Comparison of ENCODE assay signal across 25 mouse cellular contexts in genomic region chr8:126901612-126902011, GRCm38 (mm10). TPM values are rescaled to one million over a fixed set of nuclear protein-coding genes. Genes with fewer than 3 reads are reported as not detected.
DNase-seq lines count a peak whose midpoint lies in the region; ATAC-seq and TF ChIP-seq lines count a peak whose summit lies in the region.
"Had no signal": no experiment of that assay in that cellular context is flagged by ENCODE, and none has a peak within 500 bp of the region (broad histone marks: within the 10 kb centered on the region; RNA-seq: fewer than 3 reads in every experiment).

No protein-coding gene starts in this region.

- no peak for TF ChIP-seq CTCF in kidney, adult 2 months (conservative IDR thresholded peaks at IDR 0.05; ENCODE audit: insufficient read depth, insufficient read length, low read depth, low read length)
- no peak for TF ChIP-seq CTCF in ES-Bruce4 (IDR thresholded peaks at IDR 0.05; ENCODE audit: low read depth, low read length)

- no peaks in the 10 kb centered on the region for H3K27me3 ChIP-seq in kidney, adult 2 months (replicated peaks; ENCODE audit: control insufficient read depth, insufficient read depth, low read length)
- H3K27me3 ChIP-seq in ES-Bruce4 (ENCODE audit: control insufficient read depth, insufficient read depth, low read length, poor library complexity, severe bottlenecking): no peaks in the 10 kb centered on the region
- no peaks in the 10 kb centered on the region; the same call in 1 of the 2 replicates for H3K27me3 ChIP-seq in stomach, embryonic 16.5 days (ENCODE audit: control insufficient read depth, insufficient read depth, low read length)
- H3K27me3 ChIP-seq in kidney, embryonic 16.5 days (ENCODE audit: insufficient read depth, low read length): no peaks in the 10 kb centered on the region
- H3K27me3 ChIP-seq: heart, embryonic 15.5 days; hindbrain, embryonic 15.5 days; midbrain, embryonic 12.5 days had no signal

- TF ChIP-seq EP300 in ES-Bruce4 (IDR thresholded peaks at IDR 0.05; ENCODE audit: insufficient read depth, low read depth, low read length): peak; percentile 57; the same call in 1 of the 2 replicates

- H3K36me3 ChIP-seq in kidney, adult 2 months (ENCODE audit: control insufficient read depth, insufficient read depth, low read length): no peaks in the 10 kb centered on the region
- H3K36me3 ChIP-seq in ES-Bruce4 (ENCODE audit: control insufficient read depth, insufficient read depth, low read length, poor library complexity, severe bottlenecking): no peaks in the 10 kb centered on the region
- H3K36me3 ChIP-seq in stomach, embryonic 16.5 days (ENCODE audit: control insufficient read depth, insufficient read depth, low read length): no peaks in the 10 kb centered on the region
- no peaks in the 10 kb centered on the region for H3K36me3 ChIP-seq in kidney, embryonic 16.5 days (ENCODE audit: insufficient read depth, low read length)
- H3K36me3 ChIP-seq: heart, embryonic 15.5 days; hindbrain, embryonic 15.5 days; limb, embryonic 12.5 days; midbrain, embryonic 12.5 days; neural tube, embryonic 12.5 days had no signal

- peak; percentile 48 for DNase-seq in kidney, adult 2 months
- DNase-seq in kidney, adult 8-10 months: no peak
- peak; percentile 85 for DNase-seq in large intestine, adult 2 months (ENCODE audit: low read depth, low spot score)
- DNase-seq: adrenal gland, postnatal 14 days; cerebellum, adult 18-20 months; gastrocnemius, postnatal 14 days; heart, adult 2 months; heart, postnatal 4 days; kidney, adult 9 months; kidney, postnatal 36 days; lung, adult 2 months; lung, postnatal 36 days; right cerebral cortex, adult 18-20 months; thymus, adult 2 months had no signal

- H3K4me3 ChIP-seq in kidney, adult 2 months (ENCODE audit: insufficient read depth, low read depth, low read length): no peak overlapping the region
- no peak overlapping the region for H3K4me3 ChIP-seq in ES-Bruce4 (ENCODE audit: low read depth, low read length)
- H3K4me3 ChIP-seq in stomach, embryonic 16.5 days (replicated peaks; ENCODE audit: low read length): no peak overlapping the region
- no peak overlapping the region for H3K4me3 ChIP-seq in kidney, embryonic 16.5 days (ENCODE audit: low read length)
- H3K4me3 ChIP-seq: erythroblast, embryonic 14.5 days; heart, adult 2 months; heart, embryonic 15.5 days; hindbrain, embryonic 15.5 days; limb, embryonic 12.5 days; midbrain, embryonic 12.5 days; neural tube, embryonic 12.5 days had no signal

- H3K9ac ChIP-seq in ES-Bruce4 (ENCODE audit: low read depth, poor library complexity, severe bottlenecking): no peak overlapping the region
- H3K9ac ChIP-seq in stomach, embryonic 16.5 days (ENCODE audit: low read length): no peak overlapping the region
- no peak overlapping the region for H3K9ac ChIP-seq in kidney, embryonic 16.5 days (replicated peaks; ENCODE audit: low read length)
- H3K9ac ChIP-seq: heart, embryonic 15.5 days; hindbrain, embryonic 15.5 days; limb, embryonic 12.5 days; midbrain, embryonic 12.5 days; neural tube, embryonic 12.5 days had no signal

- peaks cover 20% of the 10 kb centered on the region for H3K4me1 ChIP-seq in kidney, adult 2 months (ENCODE audit: control insufficient read depth, insufficient read depth, low read length)
- H3K4me1 ChIP-seq in ES-Bruce4 (ENCODE audit: control insufficient read depth, insufficient read depth, low read length): peaks cover 3% of the 10 kb centered on the region
- peaks cover 2% of the 10 kb centered on the region; the same call in 1 of the 2 replicates for H3K4me1 ChIP-seq in stomach, embryonic 16.5 days (ENCODE audit: control insufficient read depth, insufficient read depth, low read length)
- H3K4me1 ChIP-seq in kidney, embryonic 16.5 days (ENCODE audit: insufficient read depth, low read length): peaks cover 3% of the 10 kb centered on the region; the same call in 1 of the 2 replicates
- H3K4me1 ChIP-seq: heart, embryonic 15.5 days; hindbrain, embryonic 15.5 days; midbrain, embryonic 12.5 days; neural tube, embryonic 12.5 days had no signal

- no peak overlapping the region for H3K4me2 ChIP-seq in stomach, embryonic 16.5 days (ENCODE audit: low read depth, low read length)
- no peak overlapping the region for H3K4me2 ChIP-seq in kidney, embryonic 16.5 days (replicated peaks; ENCODE audit: low read depth, low read length)
- H3K4me2 ChIP-seq: heart, embryonic 15.5 days; hindbrain, embryonic 15.5 days; limb, embryonic 12.5 days; midbrain, embryonic 12.5 days; neural tube, embryonic 12.5 days had no signal

- WGBS in kidney, adult 2 months: 39% methylated on average over 1 of the region's 1 CpGs
- 26% methylated on average over 1 of the region's 1 CpGs for WGBS in large intestine, adult 2 months
- 56% methylated on average over 1 of the region's 1 CpGs for WGBS in stomach, embryonic 16.5 days
- WGBS in kidney, embryonic 16.5 days: 89% methylated on average over 1 of the region's 1 CpGs

- TF ChIP-seq POLR2A in kidney, adult 2 months (IDR thresholded peaks at IDR 0.05; ENCODE audit: low read depth, low read length): no peak
- TF ChIP-seq POLR2A in ES-Bruce4 (IDR thresholded peaks at IDR 0.05; ENCODE audit: insufficient read depth, low read length): no peak

- ATAC-seq in stomach, embryonic 16.5 days (ENCODE audit: insufficient read depth, low FRiP score): peak; percentile 71; the same call in 1 of the 2 replicates
- no peak for ATAC-seq in kidney, embryonic 16.5 days (ENCODE audit: low FRiP score, low TSS enrichment)
- ATAC-seq in cerebellum, adult (ENCODE audit: insufficient number of reproducible peaks, low FRiP score, low TSS enrichment): no peak
- ATAC-seq: forebrain, embryonic 14.5 days had no signal

- H3K27ac ChIP-seq in kidney, adult 2 months (ENCODE audit: insufficient read depth, low read depth, low read length): peak overlapping the region; percentile 15
- no peak overlapping the region for H3K27ac ChIP-seq in ES-Bruce4 (ENCODE audit: insufficient read depth, low read length)
- H3K27ac ChIP-seq in stomach, embryonic 16.5 days (ENCODE audit: low read length): peak overlapping the region; percentile 55; the same call in 1 of the 2 replicates
- H3K27ac ChIP-seq in kidney, embryonic 16.5 days (ENCODE audit: low read length): no peak overlapping the region
- H3K27ac ChIP-seq: heart, adult 2 months; heart, embryonic 15.5 days; hindbrain, embryonic 15.5 days; limb, embryonic 12.5 days; midbrain, embryonic 12.5 days; neural tube, embryonic 12.5 days had no signal

- no peaks in the 10 kb centered on the region for H3K9me3 ChIP-seq in ES-Bruce4 (replicated peaks; ENCODE audit: control insufficient read depth, insufficient read depth, low read length, poor library complexity, severe bottlenecking)
- H3K9me3 ChIP-seq in stomach, embryonic 16.5 days (replicated peaks; ENCODE audit: control insufficient read depth, low read length): no peaks in the 10 kb centered on the region
- H3K9me3 ChIP-seq in kidney, embryonic 16.5 days (ENCODE audit: low read length): no peaks in the 10 kb centered on the region
- H3K9me3 ChIP-seq: heart, embryonic 15.5 days; hindbrain, embryonic 15.5 days; limb, embryonic 12.5 days; midbrain, embryonic 12.5 days; neural tube, embryonic 12.5 days had no signal

RNA-seq across cellular contexts. Expression of gene Tomm20, which starts 44.0 kb away (rescaled TPM):
- polyA plus RNA-seq in kidney, adult 2 months (2012; rRNA removed): 541 and 684 TPM in 2 replicates
- polyA plus RNA-seq in ES-Bruce4 (2011; ENCODE audit: insufficient read depth, insufficient read length, low read depth, missing spikeins): 642 and 659 TPM in 2 replicates
- polyA plus RNA-seq in large intestine, adult 2 months (2012; rRNA removed): 137 and 207 TPM in 2 replicates
- 170 and 206 TPM in 2 replicates for polyA plus RNA-seq in stomach, embryonic 16.5 days (2015; fragmentation: Nextera tagmentation; extraction: Ambion mirVana)
- polyA plus RNA-seq in kidney, embryonic 16.5 days (2015; fragmentation: Nextera tagmentation; extraction: Ambion mirVana): 258 and 264 TPM in 2 replicates

Comparison
In these comparisons a context has a peak if more than half of its experiments do, and no peak if none do; other contexts are left out.
1. DNase-seq: peak in kidney, adult 2 months (single experiment) and large intestine, adult 2 months (single experiment); none in kidney, adult 8-10 months (0 of 2).
2. H3K27ac ChIP-seq: peak in kidney, adult 2 months (single experiment) and stomach, embryonic 16.5 days (single experiment); none in ES-Bruce4 (single experiment) and kidney, embryonic 16.5 days (single experiment).